Mouse (Mus musculus): Measurements from ENCODE around the gene AU015836.

- no peak for TF ChIP-seq POLR2A (IDR thresholded peaks at IDR 0.05; ENCODE audit: extremely low read depth, insufficient read depth, low read length)
- no peak for TF ChIP-seq CTCF (IDR thresholded peaks at IDR 0.05; ENCODE audit: extremely low read depth, insufficient read depth, low read length)
Observed at GRCm38 (mm10) chrX:93928379-93928778, 40.1 kb upstream of the AU015836 start.
